Mouse (Mus musculus) left cerebral cortex, adult 9 months (tissue): ENCODE results near the gene Sfi1.
"Not testable (repeated sequence)": the region's sequence is repeated elsewhere in the genome, so short reads cannot be mapped to it uniquely, and the experiment has no call there.

Experiments used
- DNase-seq, 2 experiments: peaks; one replicate each; pipeline ENCODE4 v3.0.0; 2022; ENCODE audit warnings: low spot score in 2 of 2

Sfi1 gene

DNA sequence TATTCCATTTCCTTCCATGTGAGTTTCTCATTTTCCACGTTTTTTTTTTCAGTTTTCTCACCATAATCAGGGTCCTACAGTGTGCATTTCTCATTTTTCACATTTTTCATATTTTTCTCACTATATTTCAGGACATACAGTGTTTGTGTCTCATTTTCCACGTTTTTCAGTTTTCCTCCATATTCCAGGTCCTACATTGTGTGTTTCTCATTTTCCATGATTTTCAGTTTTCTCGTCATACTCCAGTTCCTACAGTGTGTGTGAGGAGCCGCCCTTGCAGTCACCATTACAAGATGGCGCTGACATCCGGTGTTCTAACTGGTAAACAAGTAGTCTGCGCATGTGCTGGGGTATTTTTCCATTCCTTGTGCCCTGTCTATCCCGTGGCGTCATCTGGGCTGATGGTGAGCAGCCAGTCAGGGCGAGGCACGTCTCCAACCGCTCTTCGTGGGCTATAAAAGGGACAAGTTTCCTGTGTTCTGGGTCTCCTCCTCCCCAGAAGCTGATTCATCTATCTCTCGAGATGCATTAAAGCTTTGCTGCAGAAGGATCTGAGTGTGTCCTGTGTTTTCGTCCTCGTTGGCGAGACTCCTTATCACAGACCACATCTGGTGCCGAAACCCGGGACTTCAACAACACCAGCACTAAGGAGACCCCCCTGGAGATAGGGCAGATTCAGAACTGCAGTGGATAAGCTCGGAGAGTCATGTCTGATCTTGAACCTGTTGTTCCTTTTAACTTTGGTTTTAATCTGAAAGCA, 88.6 kb downstream of the Sfi1 start:
- DNase-seq: not testable (repeated sequence)

DNA sequence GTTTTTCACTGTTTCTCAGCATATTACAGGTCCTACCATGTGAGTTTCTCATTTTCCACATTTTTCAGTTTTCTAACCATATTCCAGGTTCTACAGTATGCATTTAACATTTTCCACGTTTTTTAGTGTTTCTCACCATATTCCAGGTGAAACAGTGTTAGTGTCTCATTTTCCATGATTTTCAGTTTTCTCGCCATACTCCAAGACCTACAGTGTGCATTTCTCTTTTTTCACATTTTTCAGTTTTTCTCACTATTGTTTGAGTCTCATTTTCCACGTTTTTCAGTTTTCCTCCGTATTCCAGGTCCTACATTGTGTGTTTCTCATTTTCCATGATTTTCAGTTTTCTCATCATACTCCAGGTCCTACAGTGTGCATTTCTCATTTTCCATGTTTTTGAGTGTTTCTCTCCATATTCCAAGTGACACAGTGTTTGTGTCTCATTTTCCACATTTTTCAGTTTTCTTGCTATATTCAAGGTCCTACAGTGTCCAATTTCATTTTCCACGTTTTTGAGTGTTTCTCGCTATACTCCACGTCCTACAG, 89.6 kb downstream of the Sfi1 start:
- no peak for DNase-seq

DNA sequence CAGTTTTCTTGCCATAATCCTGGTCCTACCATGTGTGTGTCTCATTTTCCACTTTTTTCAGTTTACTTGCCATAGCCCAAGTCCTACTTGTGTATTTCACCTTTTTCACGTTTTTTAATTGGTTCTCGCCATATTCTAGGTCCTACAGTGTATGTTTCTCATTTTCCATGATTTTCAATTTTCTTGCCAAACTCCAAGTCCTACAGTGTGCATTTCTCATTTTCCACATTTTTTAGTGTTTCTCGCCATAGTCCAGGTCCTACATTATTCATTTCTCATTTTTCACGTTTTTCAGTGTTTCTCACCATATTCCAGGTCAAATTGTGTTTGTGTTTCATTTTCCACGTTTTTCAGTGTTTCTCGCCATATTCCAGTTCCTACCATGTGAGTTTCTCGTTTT, 90.6 kb downstream of the Sfi1 start:
- not testable (repeated sequence) for DNase-seq

DNA sequence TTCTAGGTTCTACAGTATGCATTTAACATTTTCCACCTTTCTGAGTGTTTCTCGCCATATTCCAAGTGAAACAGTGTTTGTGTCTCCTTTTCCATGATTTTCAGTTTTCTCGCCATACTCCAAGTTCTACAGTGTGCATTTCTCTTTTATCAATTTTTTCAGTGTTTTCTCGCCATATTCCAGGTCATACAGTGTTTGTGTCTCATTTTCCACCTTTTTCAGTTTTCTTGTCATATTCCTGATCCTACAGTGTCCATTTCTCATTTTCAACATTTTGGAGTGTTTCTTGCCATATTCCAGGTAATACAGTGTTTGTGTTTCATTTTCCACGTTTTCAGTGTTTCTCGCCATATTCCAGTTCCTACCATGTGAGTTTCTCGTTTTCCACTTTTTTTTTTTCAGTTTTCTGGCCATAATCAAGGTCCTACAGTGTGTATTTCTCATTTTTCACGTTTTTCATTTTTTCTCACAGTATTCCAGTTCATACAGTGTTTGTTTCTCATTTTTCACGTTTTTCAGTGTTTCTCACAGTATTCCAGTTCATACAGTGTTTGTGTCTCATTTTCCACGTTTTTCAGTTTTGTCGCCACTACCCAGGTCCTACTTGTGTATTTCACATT, 91.3 kb downstream of the Sfi1 start:
- no peak for DNase-seq

DNA sequence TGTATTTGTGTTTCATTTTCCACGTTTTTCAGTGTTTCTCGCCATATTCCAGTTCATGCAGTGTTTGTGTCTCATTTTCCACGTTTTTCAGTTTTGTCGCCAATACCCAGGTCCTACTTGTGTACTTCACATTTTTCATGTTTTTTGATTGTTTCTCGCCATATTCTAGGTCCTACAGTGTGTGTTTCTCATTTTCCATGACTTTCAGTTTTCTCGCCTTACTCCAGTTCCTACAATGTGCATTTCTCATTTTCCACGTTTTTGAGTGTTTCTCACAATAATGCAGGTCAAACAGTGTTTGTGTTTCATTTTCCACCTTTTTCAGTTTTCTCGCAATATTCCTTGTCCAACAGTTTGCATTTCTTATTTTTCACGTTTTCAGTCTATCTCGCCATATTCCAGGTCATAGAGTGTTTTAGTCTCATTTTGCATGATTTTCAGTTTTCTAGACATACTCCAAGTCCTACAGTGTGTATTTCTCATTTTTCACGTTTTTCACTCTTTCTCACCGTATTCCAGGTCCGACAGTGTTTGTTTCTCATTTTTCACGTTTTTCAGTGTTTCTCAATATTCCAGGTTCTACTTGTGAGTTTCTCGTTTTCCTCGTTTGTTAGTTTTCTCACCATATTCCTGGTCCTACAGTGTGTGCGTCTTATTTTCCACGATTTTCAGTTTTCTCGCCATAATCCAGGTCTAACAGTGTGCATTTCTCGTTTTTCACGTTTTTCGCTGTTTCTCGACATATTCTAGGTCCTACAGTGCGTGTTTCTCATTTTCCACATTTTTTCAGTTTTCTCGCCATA, 92.0 kb downstream of the Sfi1 start:
- DNase-seq: no peak

DNA sequence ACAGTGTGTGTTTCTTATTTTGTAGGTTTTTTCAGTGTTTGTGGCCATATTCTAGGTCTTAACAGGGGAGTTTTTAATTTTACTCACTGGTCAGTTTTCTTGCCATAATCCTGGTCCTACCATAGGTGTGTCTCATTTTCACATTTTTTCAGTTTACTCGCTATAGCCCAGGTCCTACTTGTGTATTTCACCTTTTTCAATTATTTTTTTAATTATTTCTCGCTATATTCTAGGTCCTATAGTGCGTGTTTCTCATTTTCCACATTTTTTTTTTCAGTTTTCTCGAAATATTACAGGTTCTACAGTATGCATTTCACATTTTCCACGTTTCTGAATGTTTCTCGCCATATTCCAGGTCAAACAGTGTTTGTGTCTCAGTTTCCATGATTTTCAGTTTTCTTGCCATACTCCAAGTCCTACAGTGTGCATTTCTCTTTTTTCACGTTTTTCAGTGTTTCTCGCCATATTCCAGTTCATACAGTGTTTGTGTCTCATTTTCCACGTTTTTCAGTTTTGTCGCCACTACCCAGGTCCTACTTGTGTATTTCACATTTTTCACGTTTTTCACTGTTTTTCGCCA, 93.1 kb downstream of the Sfi1 start:
- DNase-seq: not testable (repeated sequence)
